Mouse (Mus musculus) left cerebral cortex, adult 8-10 months (tissue): ENCODE results near the gene Ano6. TPM values are rescaled to one million over a fixed set of nuclear protein-coding genes. Genes with fewer than 3 reads are reported as not detected.

Experiments used
- microRNA-seq, 2 experiments: library from miRNA; unstranded; fragments of <30 nt; microRNA quantifications; one replicate each; pipeline ENCODE4 v1.2.0; 2022
- total RNA-seq, 4 experiments: library from RNA; stranded (reverse); gene quantifications; 2 replicates each; pipeline ENCODE4 v1.2.4; 2022

Gene Ano6
- total RNA-seq, 4 experiments from 2014 or later, result 21.3 to 27.1 (median 24.0) TPM

Small RNA genes lying within 50 kb of the gene (microRNA-seq; reads per million reads assigned to microRNA genes)
- 0 reads per million in 2 experiments for gene Gm25070

Other genes starting within 250 kb of the Ano6 start
- gene Dbx2, start 134.9 kb upstream of the Ano6 start, total RNA-seq, result 10 to 100 TPM; 20.5 to 29.2 (median 23.5) TPM